Mouse (Mus musculus) myocyte (in vitro differentiated cells): ENCODE measurements around the gene Prr3.
"Not testable (repeated sequence)": the region's sequence is repeated elsewhere in the genome, so short reads cannot be mapped to it uniquely, and the experiment has no call there.

Experiments used
- E2F4 ChIP-seq: IDR thresholded peaks from one replicate; pipeline ENCODE4 v1.6.1; 2011; ENCODE audit warnings: mild to moderate bottlenecking, control low read depth, moderate library complexity; ENCODE audit not compliant: insufficient read depth
- MAX ChIP-seq: IDR thresholded peaks from one replicate; pipeline ENCODE4 v1.6.1; 2011; ENCODE audit warnings: low read depth, mild to moderate bottlenecking, control low read depth
- MYOD1 ChIP-seq, 3 experiments: IDR thresholded peaks; one replicate each; pipeline ENCODE4 v1.6.1; 2011; ENCODE audit warnings: control low read depth in 2 of 3, low read depth in 2 of 3, mild to moderate bottlenecking in 2 of 3, moderate library complexity in 1 of 3; ENCODE audit not compliant: insufficient read length in 2 of 3, control insufficient read depth in 1 of 3
- MYOG ChIP-seq, 3 experiments: IDR thresholded peaks; one replicate each; pipeline ENCODE4 v1.6.1; 2011; ENCODE audit warnings: control low read depth in 2 of 3, low read depth in 2 of 3, mild to moderate bottlenecking in 2 of 3; ENCODE audit not compliant: insufficient read length in 2 of 3, control insufficient read depth in 1 of 3, insufficient read depth in 1 of 3
- POLR2A ChIP-seq: IDR thresholded peaks from one replicate; pipeline ENCODE4 v1.6.1; 2011; ENCODE audit warnings: low read depth, mild to moderate bottlenecking, control low read depth, moderate library complexity; ENCODE audit not compliant: insufficient read length
- POLR2AphosphoS2 ChIP-seq: IDR thresholded peaks from one replicate; pipeline ENCODE4 v1.6.1; 2011; ENCODE audit warnings: low read depth, control low read depth; ENCODE audit not compliant: insufficient read length
- REST ChIP-seq: IDR thresholded peaks from one replicate; pipeline ENCODE4 v1.6.1; 2011; ENCODE audit warnings: mild to moderate bottlenecking, control low read depth, moderate library complexity; ENCODE audit not compliant: insufficient read depth, insufficient read length
- TCF12 ChIP-seq: IDR thresholded peaks from one replicate; pipeline ENCODE4 v1.6.1; 2011; ENCODE audit warnings: mild to moderate bottlenecking, control low read depth; ENCODE audit not compliant: poor library complexity, insufficient read depth, severe bottlenecking
- USF1 ChIP-seq: IDR thresholded peaks from one replicate; pipeline ENCODE4 v1.6.1; 2011; ENCODE audit warnings: low read depth, mild to moderate bottlenecking, control low read depth, moderate library complexity

GRCm38 (mm10) chr17:36004409-36004808, 24.4 kb upstream of the Prr3 start:
- TF ChIP-seq POLR2A; MYOD1 (IDR thresholded peaks at IDR 0.05; ENCODE audit: control insufficient read depth in 1 of 3, insufficient read length in 2 of 3, low read depth in 2 of 3); REST; USF1; MAX; TCF12; POLR2AphosphoS2; MYOG (IDR thresholded peaks at IDR 0.05; ENCODE audit: control insufficient read depth in 1 of 3, insufficient read depth in 1 of 3, insufficient read length in 2 of 3, low read depth in 2 of 3); E2F4: not testable (repeated sequence)
